Mouse (Mus musculus): ENCODE measurements around the gene Snapc5. TPM values are rescaled to one million over a fixed set of nuclear protein-coding genes. Genes with fewer than 3 reads are reported as not detected.

Snapc5 gene
- total and polyA plus RNA-seq, 3 experiments, result 16.7 to 38.2 (median 24.9) TPM

GRCm38 (mm10) chr9:64174766-64175165 lies 4.3 kb upstream of the Snapc5 start:
- H3K36me3 ChIP-seq (replicated peaks in 1 of 2; ENCODE audit: control insufficient read depth in 1 of 2, insufficient read depth in 1 of 2, low read length in 1 of 2), result peaks cover 37 to 47% of the 10 kb centered on the region in 2 experiments
- H3K9ac ChIP-seq (ENCODE audit: insufficient read depth, low read depth), result peak overlapping the region; percentile 93
- dilution Hi-C loops (cut with MboI; ENCODE audit: extremely low pct_ligation_motif_present, extremely low pct_unique_long_range_greater_than_20kb, low sequenced_read_pairs), result no loop called here
- no peak overlapping the region for H3K27ac ChIP-seq (ENCODE audit: insufficient read depth, low read depth)
- peak overlapping the region; percentile 96 for H3K4me2 ChIP-seq (ENCODE audit: insufficient read depth, low read depth, poor library complexity, severe bottlenecking)
- peaks cover 68% of the 10 kb centered on the region for H3K79me2 ChIP-seq (replicated peaks; ENCODE audit: control insufficient read depth, extremely low read depth, insufficient read depth, poor library complexity, severe bottlenecking)
- in situ Hi-C loops (cut with MboI; ENCODE audit: low pct_ligation_motif_present, low pct_unique_long_range_greater_than_20kb, low sequenced_read_pairs), result no loop called here
- 0 out of 2 replicates have a peak, but pooled peaks have one; percentile 6 for TF ChIP-seq MYC (IDR thresholded peaks at IDR 0.05; ENCODE audit: low read depth, low read length)
- TF ChIP-seq GABPA (IDR thresholded peaks at IDR 0.05; ENCODE audit: insufficient replicate concordance, low read depth, low read length), result no peak
- 0 out of 2 replicates have a peak, but pooled peaks have one; percentile 20 for TF ChIP-seq SIN3A (IDR thresholded peaks at IDR 0.05; ENCODE audit: low read length)
- TF ChIP-seq IRF4 (IDR thresholded peaks at IDR 0.05; ENCODE audit: low read depth, low read length), result no peak
- peak; percentile 66 for TF ChIP-seq POLR2AphosphoS2 (IDR thresholded peaks at IDR 0.05; ENCODE audit: low read depth, low read length)
- no peaks in the 10 kb centered on the region for H3K27me3 ChIP-seq (replicated peaks)
- DNase-seq (ENCODE audit: extremely low read depth), result no peak
- H3K4me3 ChIP-seq (replicated peaks in 1 of 3; ENCODE audit: low read depth in 2 of 3, low read length in 2 of 3, poor library complexity in 1 of 3), result peak overlapping the region; percentile 64 to 96 (median 91)
- no peaks in the 10 kb centered on the region for H3K9me3 ChIP-seq (replicated peaks; ENCODE audit: low read length)
- H3K4me1 ChIP-seq (ENCODE audit: control insufficient read depth in 1 of 2, insufficient read depth in 2 of 2), result peaks cover 0 to 40% of the 10 kb centered on the region in 2 experiments; a peak in 2 of 4 replicates

- Histone ChIP-seq H3K79me2 (replicated peaks; ENCODE audit: control insufficient read depth, extremely low read depth, insufficient read depth, poor library complexity, severe bottlenecking) (peaks cover 69% of the 10 kb centered on the region), H3K27ac (ENCODE audit: insufficient read depth, low read depth) (peak overlapping the region; percentile 4; the same call in 1 of the 2 replicates), H3K4me1 (ENCODE audit: control insufficient read depth in 1 of 2, insufficient read depth in 2 of 2) (peaks cover 2 to 43% of the 10 kb centered on the region in 2 experiments; a peak in 3 of 4 replicates), H3K4me2 (ENCODE audit: insufficient read depth, low read depth, poor library complexity, severe bottlenecking) (peak overlapping the region; percentile 96), H3K27me3 (replicated peaks) (no peaks in the 10 kb centered on the region), H3K4me3 (replicated peaks in 1 of 3; ENCODE audit: low read depth in 2 of 3, low read length in 2 of 3, poor library complexity in 1 of 3) (peak overlapping the region; percentile 64 to 96 (median 91)), H3K9ac (ENCODE audit: insufficient read depth, low read depth) (peak overlapping the region; percentile 93), H3K9me3 (replicated peaks; ENCODE audit: low read length) (no peaks in the 10 kb centered on the region), H3K36me3 (replicated peaks in 1 of 2; ENCODE audit: control insufficient read depth in 1 of 2, insufficient read depth in 1 of 2, low read length in 1 of 2) (peaks cover 37 to 50% of the 10 kb centered on the region in 2 experiments)
- in situ Hi-C loops (cut with MboI; ENCODE audit: low pct_ligation_motif_present, low pct_unique_long_range_greater_than_20kb, low sequenced_read_pairs), result no loop called here
- TF ChIP-seq TBP (conservative IDR thresholded peaks at IDR 0.05; ENCODE audit: low read depth, low read length) (no peak), ELF1 (IDR thresholded peaks at IDR 0.05; ENCODE audit: low read depth, low read length) (no peak), SIN3A (IDR thresholded peaks at IDR 0.05; ENCODE audit: low read length) (no peak), USF2 (conservative IDR thresholded peaks at IDR 0.05; ENCODE audit: low read depth, low read length) (no peak), E2F4 (IDR thresholded peaks at IDR 0.05; ENCODE audit: insufficient replicate concordance, low read depth, low read length) (no peak), CTCF (conservative IDR thresholded peaks at IDR 0.05 in 1 of 2, IDR thresholded peaks at IDR 0.05 in 1 of 2; ENCODE audit: low read depth in 2 of 2, low read length in 2 of 2) (no peak), HCFC1 (IDR thresholded peaks at IDR 0.05; ENCODE audit: low read depth, low read length) (no peak), RAD21 (IDR thresholded peaks at IDR 0.05; ENCODE audit: low read depth, low read length) (no peak), MAX (IDR thresholded peaks at IDR 0.05; ENCODE audit: low read length) (no peak), NRF1 (IDR thresholded peaks at IDR 0.05; ENCODE audit: low read depth, low read length) (no peak), JUND (conservative IDR thresholded peaks at IDR 0.05; ENCODE audit: low read depth, low read length) (no peak), ETS1 (conservative IDR thresholded peaks at IDR 0.05; ENCODE audit: low read depth, low read length) (no peak), GABPA (IDR thresholded peaks at IDR 0.05; ENCODE audit: insufficient replicate concordance, low read depth, low read length) (no peak), EP300 (IDR thresholded peaks at IDR 0.05; ENCODE audit: low read length) (no peak)
- dilution Hi-C loops (cut with MboI; ENCODE audit: extremely low pct_ligation_motif_present, extremely low pct_unique_long_range_greater_than_20kb, low sequenced_read_pairs), result no loop called here
- no peak for DNase-seq (ENCODE audit: extremely low read depth)
These were observed 3.7 kb upstream of the Snapc5 start for GRCm38 (mm10) chr9:64175378-64175777.
